9 mouse cellular contexts compared by ENCODE assay signal in genomic region chr7:112822879-112823278, GRCm38 (mm10).
DNase-seq lines count a peak whose midpoint lies in the region; ATAC-seq and TF ChIP-seq lines count a peak whose summit lies in the region.
"Had no signal": no experiment of that assay in that cellular context is flagged by ENCODE, and none has a peak within 500 bp of the region (broad histone marks: within the 10 kb centered on the region; RNA-seq: fewer than 3 reads in every experiment).

No protein-coding gene starts in this region.

- H3K27me3 ChIP-seq in liver, embryonic 11.5 days (replicated peaks; ENCODE audit: control insufficient read depth, insufficient read depth, low read length) = no peaks in the 10 kb centered on the region
- H3K27me3 ChIP-seq in neural tube, embryonic 15.5 days (replicated peaks) = no peaks in the 10 kb centered on the region
- H3K27me3 ChIP-seq: liver, embryonic 15.5 days had no signal

- no peak for DNase-seq in liver, embryonic 11.5 days (ENCODE audit: low spot score)
- DNase-seq in liver = no peak
- peak; percentile 56 for DNase-seq in kidney, postnatal 14 days
- no peak for DNase-seq in cerebellum, adult 8-10 months
- DNase-seq in right cerebral cortex, postnatal 25 days = no peak
- no peak for DNase-seq in frontal cortex, postnatal 25 days (ENCODE audit: low spot score in 2 of 2)

- no peak for ATAC-seq in liver, embryonic 11.5 days (replicated peaks; ENCODE audit: low FRiP score)
- ATAC-seq in neural tube, embryonic 15.5 days (ENCODE audit: low FRiP score) = no peak; the same call in 1 of the 2 replicates

- WGBS in liver, embryonic 11.5 days = 26% methylated on average over 5 of the region's 5 CpGs
- WGBS in neural tube, embryonic 15.5 days = 4% methylated on average over 5 of the region's 5 CpGs

- H3K36me3 ChIP-seq in liver, embryonic 11.5 days (ENCODE audit: control insufficient read depth, insufficient read depth, low read length) = no peaks in the 10 kb centered on the region
- H3K36me3 ChIP-seq in neural tube, embryonic 15.5 days = no peaks in the 10 kb centered on the region
- H3K36me3 ChIP-seq: liver, embryonic 15.5 days had no signal

- H3K9me3 ChIP-seq in liver, embryonic 11.5 days (ENCODE audit: control insufficient read depth, low read length) = no peaks in the 10 kb centered on the region
- H3K9me3 ChIP-seq in neural tube, embryonic 15.5 days (replicated peaks) = no peaks in the 10 kb centered on the region
- H3K9me3 ChIP-seq: liver, embryonic 15.5 days had no signal

- TF ChIP-seq POLR2A in embryonic fibroblast, embryonic 13.5 days (IDR thresholded peaks at IDR 0.05; ENCODE audit: low read depth, low read length) = no peak

- no peak for TF ChIP-seq CTCF in embryonic fibroblast, embryonic 13.5 days (IDR thresholded peaks at IDR 0.05; ENCODE audit: borderline replicate concordance, insufficient read depth, low read length)

- H3K4me2 ChIP-seq in liver, embryonic 11.5 days = 0 out of 2 replicates have a peak overlapping the region, but pooled peaks have one; percentile 0
- H3K4me2 ChIP-seq in neural tube, embryonic 15.5 days = peak overlapping the region; percentile 43
- H3K4me2 ChIP-seq: liver, embryonic 15.5 days had no signal

- no peak overlapping the region for H3K27ac ChIP-seq in liver, embryonic 11.5 days (ENCODE audit: low read depth, low read length)
- H3K27ac ChIP-seq in embryonic fibroblast, embryonic 13.5 days (ENCODE audit: insufficient read depth, low read length) = peak overlapping the region; percentile 93
- peak overlapping the region; percentile 74 for H3K27ac ChIP-seq in neural tube, embryonic 15.5 days (replicated peaks)
- H3K27ac ChIP-seq: liver, embryonic 15.5 days had no signal

- no peak overlapping the region for H3K4me3 ChIP-seq in liver, embryonic 11.5 days (ENCODE audit: low read depth, low read length)
- no peak overlapping the region for H3K4me3 ChIP-seq in embryonic fibroblast, embryonic 13.5 days (ENCODE audit: insufficient read depth, low read length)
- H3K4me3 ChIP-seq in neural tube, embryonic 15.5 days (replicated peaks) = no peak overlapping the region
- H3K4me3 ChIP-seq: liver, embryonic 15.5 days had no signal

- no peak overlapping the region for H3K9ac ChIP-seq in liver, embryonic 11.5 days (ENCODE audit: low read depth, low read length)
- no peak overlapping the region for H3K9ac ChIP-seq in neural tube, embryonic 15.5 days (replicated peaks)
- H3K9ac ChIP-seq: liver, embryonic 15.5 days had no signal

- peaks cover 20% of the 10 kb centered on the region for H3K4me1 ChIP-seq in liver, embryonic 11.5 days (replicated peaks; ENCODE audit: control insufficient read depth, insufficient read depth, low read length)
- peaks cover 36% of the 10 kb centered on the region for H3K4me1 ChIP-seq in embryonic fibroblast, embryonic 13.5 days (ENCODE audit: control insufficient read depth, insufficient read depth, low read length)
- H3K4me1 ChIP-seq in neural tube, embryonic 15.5 days = peaks cover 63% of the 10 kb centered on the region
